Mouse (Mus musculus): Measurements from ENCODE around the gene Zfp827. TPM values are rescaled to one million over a fixed set of nuclear protein-coding genes. Genes with fewer than 3 reads are reported as not detected.

Gene Zfp827
- polyA plus RNA-seq, 1 experiment from 2014 or later = 4.3 TPM

DNA sequence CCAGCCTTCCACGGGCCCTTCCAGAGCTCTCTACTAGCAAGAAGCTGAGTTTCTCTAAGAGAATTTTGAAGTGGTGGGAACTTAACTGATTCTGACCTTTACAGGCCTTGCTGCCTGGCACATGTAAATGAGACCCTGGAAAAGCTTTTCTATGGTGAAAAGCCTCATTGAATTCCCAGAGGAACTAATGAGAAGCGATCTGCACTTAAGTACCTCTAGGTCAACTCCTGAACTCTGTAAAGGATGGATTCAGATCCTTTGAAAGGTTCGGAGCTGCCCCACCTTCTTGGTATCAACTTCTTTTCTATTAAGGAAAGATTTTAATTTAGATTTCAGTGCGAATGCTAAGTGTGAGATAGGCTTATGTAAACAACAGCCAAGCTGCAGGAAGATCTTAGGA, 147.8 kb downstream of the Zfp827 start:
- no peak overlapping the region for H3K27ac ChIP-seq (ENCODE audit: low read depth, low read length)
- H3K4me2 ChIP-seq (replicated peaks; ENCODE audit: low read depth) = no peak overlapping the region
- no peaks in the 10 kb centered on the region for H3K27me3 ChIP-seq (replicated peaks; ENCODE audit: control insufficient read depth, insufficient read depth, low read length)
- no peaks in the 10 kb centered on the region for H3K4me1 ChIP-seq (replicated peaks; ENCODE audit: control insufficient read depth, insufficient read depth, low read length)
- H3K36me3 ChIP-seq (ENCODE audit: control insufficient read depth, insufficient read depth) = peaks cover 39% of the 10 kb centered on the region
- H3K9ac ChIP-seq (ENCODE audit: low read depth, low read length) = no peak overlapping the region
- no peak for TF ChIP-seq CTCF (IDR thresholded peaks at IDR 0.05; ENCODE audit: low read depth)
- H3K4me3 ChIP-seq (ENCODE audit: low read depth, low read length) = no peak overlapping the region
- H3K9me3 ChIP-seq (ENCODE audit: control insufficient read depth) = no peaks in the 10 kb centered on the region
- WGBS = 62% methylated on average over 4 of the region's 4 CpGs
- no peak for ATAC-seq

DNA sequence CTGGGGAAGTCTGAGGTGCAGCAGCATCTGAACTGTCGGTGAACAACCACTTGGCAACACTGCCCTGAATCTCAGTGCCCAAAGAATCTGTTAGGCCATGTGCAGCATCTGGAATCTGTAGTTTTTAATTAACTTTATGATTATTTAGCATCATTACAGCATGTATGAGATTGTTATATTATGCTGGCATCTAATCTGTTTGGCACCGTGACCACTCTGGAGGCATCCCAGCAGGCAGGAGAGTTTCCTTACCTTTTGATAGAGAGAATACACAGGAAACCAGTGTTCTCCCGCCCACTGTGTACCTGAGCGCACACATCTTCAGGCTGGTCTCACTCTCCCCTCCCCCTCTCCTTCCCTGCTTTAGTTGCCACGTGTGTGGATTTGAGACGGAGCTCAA, 151.4 kb downstream of the Zfp827 start:
- 85% methylated on average over 6 of the region's 6 CpGs for WGBS
- Histone ChIP-seq H3K4me2 (replicated peaks; ENCODE audit: low read depth) (no peak overlapping the region), H3K36me3 (ENCODE audit: control insufficient read depth, insufficient read depth) (peaks cover 64% of the 10 kb centered on the region), H3K27me3 (replicated peaks; ENCODE audit: control insufficient read depth, insufficient read depth, low read length) (no peaks in the 10 kb centered on the region), H3K9ac (ENCODE audit: low read depth, low read length) (no peak overlapping the region), H3K27ac (ENCODE audit: low read depth, low read length) (no peak overlapping the region), H3K4me1 (replicated peaks; ENCODE audit: control insufficient read depth, insufficient read depth, low read length) (no peaks in the 10 kb centered on the region), H3K4me3 (ENCODE audit: low read depth, low read length) (no peak overlapping the region), H3K9me3 (ENCODE audit: control insufficient read depth) (no peaks in the 10 kb centered on the region)
- no peak for TF ChIP-seq CTCF (IDR thresholded peaks at IDR 0.05; ENCODE audit: low read depth)
- no peak for ATAC-seq

DNA sequence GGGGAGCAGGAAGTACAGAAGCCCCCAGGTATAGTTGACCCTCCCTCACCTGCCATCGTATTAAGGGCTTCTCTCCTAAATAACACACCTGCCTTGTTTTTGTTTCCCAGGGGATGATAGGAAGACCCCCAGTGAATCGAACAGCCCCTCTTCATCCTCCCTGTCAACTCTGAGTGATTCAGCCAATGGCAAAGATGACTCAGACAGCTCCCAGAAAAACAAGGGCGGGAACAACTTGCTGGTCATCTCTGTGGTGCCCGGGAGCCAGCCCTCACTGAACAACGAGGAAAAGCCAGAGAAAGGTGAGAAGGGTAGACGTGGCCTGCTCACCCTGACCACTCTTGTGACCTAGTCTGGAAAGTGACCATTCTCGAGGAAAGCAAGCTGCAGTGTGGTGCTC, 157.3 kb downstream of the Zfp827 start:
- Histone ChIP-seq H3K27ac (ENCODE audit: low read depth, low read length) (no peak overlapping the region), H3K4me3 (ENCODE audit: low read depth, low read length) (no peak overlapping the region), H3K9ac (ENCODE audit: low read depth, low read length) (no peak overlapping the region), H3K36me3 (ENCODE audit: control insufficient read depth, insufficient read depth) (peaks cover 65% of the 10 kb centered on the region), H3K4me1 (replicated peaks; ENCODE audit: control insufficient read depth, insufficient read depth, low read length) (no peaks in the 10 kb centered on the region), H3K9me3 (ENCODE audit: control insufficient read depth) (no peaks in the 10 kb centered on the region), H3K4me2 (replicated peaks; ENCODE audit: low read depth) (no peak overlapping the region), H3K27me3 (replicated peaks; ENCODE audit: control insufficient read depth, insufficient read depth, low read length) (no peaks in the 10 kb centered on the region)
- ATAC-seq = no peak
- no peak for TF ChIP-seq CTCF (IDR thresholded peaks at IDR 0.05; ENCODE audit: low read depth)
- 82% methylated on average over 7 of the region's 7 CpGs for WGBS

DNA sequence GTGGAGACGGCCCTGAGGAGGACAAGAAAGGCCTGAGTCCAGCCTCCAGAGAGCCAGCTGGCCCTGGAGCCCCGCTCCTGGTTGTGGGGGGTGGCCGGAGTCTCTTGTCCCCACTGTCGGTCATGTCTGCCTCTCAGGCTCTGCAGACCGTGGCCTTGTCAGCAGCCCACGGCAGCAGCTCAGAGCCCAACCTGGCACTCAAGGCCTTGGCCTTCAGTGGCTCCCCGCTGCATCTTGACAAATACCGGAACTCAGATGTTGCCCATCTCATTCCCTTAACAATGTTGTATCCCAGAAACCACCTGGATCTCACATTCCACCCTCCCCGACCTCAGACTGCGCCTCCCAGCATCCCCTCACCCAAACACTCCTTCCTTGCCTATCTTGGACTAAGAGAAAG, 161.8 kb downstream of the Zfp827 start:
- Histone ChIP-seq H3K4me1 (replicated peaks; ENCODE audit: control insufficient read depth, insufficient read depth, low read length) (no peaks in the 10 kb centered on the region), H3K4me3 (ENCODE audit: low read depth, low read length) (no peak overlapping the region), H3K27me3 (replicated peaks; ENCODE audit: control insufficient read depth, insufficient read depth, low read length) (no peaks in the 10 kb centered on the region), H3K4me2 (replicated peaks; ENCODE audit: low read depth) (no peak overlapping the region), H3K9me3 (ENCODE audit: control insufficient read depth) (no peaks in the 10 kb centered on the region), H3K27ac (ENCODE audit: low read depth, low read length) (no peak overlapping the region; the same call in 1 of the 2 replicates), H3K9ac (ENCODE audit: low read depth, low read length) (no peak overlapping the region), H3K36me3 (ENCODE audit: control insufficient read depth, insufficient read depth) (peaks cover 43% of the 10 kb centered on the region)
- 93% methylated on average over 10 of the region's 10 CpGs for WGBS
- no peak for ATAC-seq
- TF ChIP-seq CTCF (IDR thresholded peaks at IDR 0.05; ENCODE audit: low read depth) = no peak

GRCm38 (mm10) chr8:79196481-79196880, 168.2 kb downstream of the Zfp827 start:
- H3K36me3 ChIP-seq (ENCODE audit: control insufficient read depth, insufficient read depth) = no peaks in the 10 kb centered on the region; the same call in 1 of the 2 replicates
- H3K27ac ChIP-seq (ENCODE audit: low read depth, low read length) = no peak overlapping the region
- no peak overlapping the region for H3K4me2 ChIP-seq (replicated peaks; ENCODE audit: low read depth)
- WGBS = 84% methylated on average over 4 of the region's 4 CpGs
- ATAC-seq = no peak
- H3K27me3 ChIP-seq (replicated peaks; ENCODE audit: control insufficient read depth, insufficient read depth, low read length) = no peaks in the 10 kb centered on the region
- H3K9me3 ChIP-seq (ENCODE audit: control insufficient read depth) = no peaks in the 10 kb centered on the region
- no peaks in the 10 kb centered on the region for H3K4me1 ChIP-seq (replicated peaks; ENCODE audit: control insufficient read depth, insufficient read depth, low read length)
- TF ChIP-seq CTCF (IDR thresholded peaks at IDR 0.05; ENCODE audit: low read depth) = no peak
- no peak overlapping the region for H3K4me3 ChIP-seq (ENCODE audit: low read depth, low read length)
- H3K9ac ChIP-seq (ENCODE audit: low read depth, low read length) = no peak overlapping the region

- ATAC-seq = no peak
- Histone ChIP-seq H3K27ac (ENCODE audit: low read depth, low read length) (no peak overlapping the region), H3K4me1 (replicated peaks; ENCODE audit: control insufficient read depth, insufficient read depth, low read length) (no peaks in the 10 kb centered on the region), H3K9ac (ENCODE audit: low read depth, low read length) (no peak overlapping the region), H3K4me3 (ENCODE audit: low read depth, low read length) (no peak overlapping the region), H3K36me3 (ENCODE audit: control insufficient read depth, insufficient read depth) (no peaks in the 10 kb centered on the region; the same call in 1 of the 2 replicates), H3K27me3 (replicated peaks; ENCODE audit: control insufficient read depth, insufficient read depth, low read length) (no peaks in the 10 kb centered on the region), H3K9me3 (ENCODE audit: control insufficient read depth) (no peaks in the 10 kb centered on the region), H3K4me2 (replicated peaks; ENCODE audit: low read depth) (no peak overlapping the region)
- WGBS = 78% methylated on average over 3 of the region's 3 CpGs
- TF ChIP-seq CTCF (IDR thresholded peaks at IDR 0.05; ENCODE audit: low read depth) = no peak
These were observed 170.4 kb downstream of the Zfp827 start for GRCm38 (mm10) chr8:79198675-79199074.
